Mouse (Mus musculus) heart, embryonic 15.5 days (tissue): Measurements from ENCODE around the gene Arhgap21. TPM values are rescaled to one million over a fixed set of nuclear protein-coding genes. Genes with fewer than 3 reads are reported as not detected.
A peak's percentile ranks its signal among the peaks of the same experiment; 100 is the strongest.

Experiments used
- ATAC-seq: fragments of 200-750 bp; cut with Nextera tagmentation; replicated peaks from 2 replicates; pipeline ENCODE4 v1.8.0; 2017; ENCODE audit warnings: low read depth, moderate TSS enrichment; ENCODE audit not compliant: insufficient number of reproducible peaks, insufficient read depth, low FRiP score
- H3K27ac ChIP-seq: fragments of 300-500 bp; sonication (generic); 2 replicates; pipeline ENCODE4 v1.5.1; 2015; ENCODE audit warnings: mild to moderate bottlenecking, inconsistent platforms
- H3K27me3 ChIP-seq: fragments of 300-500 bp; sonication (generic); 2 replicates; pipeline ENCODE4 v1.6.1; 2015; ENCODE audit warnings: inconsistent platforms
- H3K36me3 ChIP-seq: fragments of 300-500 bp; sonication (generic); 2 replicates; pipeline ENCODE4 v1.6.1; 2015; ENCODE audit warnings: mild to moderate bottlenecking, inconsistent platforms
- H3K4me1 ChIP-seq: fragments of 300-500 bp; sonication (generic); replicated peaks from 2 replicates; pipeline ENCODE4 v1.6.1; 2015; ENCODE audit warnings: inconsistent platforms
- H3K4me2 ChIP-seq: fragments of 300-500 bp; sonication (generic); 2 replicates; pipeline ENCODE4 v1.6.1; 2015; ENCODE audit warnings: inconsistent platforms, mild to moderate bottlenecking, moderate library complexity
- H3K4me3 ChIP-seq: fragments of 300-500 bp; sonication (generic); 2 replicates; pipeline ENCODE4 v1.5.1; 2015; ENCODE audit warnings: mild to moderate bottlenecking, inconsistent platforms
- H3K9ac ChIP-seq: fragments of 300-500 bp; sonication (generic); 2 replicates; pipeline ENCODE4 v1.6.1; 2015; ENCODE audit warnings: mild to moderate bottlenecking, inconsistent platforms
- H3K9me3 ChIP-seq: fragments of 300-500 bp; sonication (generic); replicated peaks from 2 replicates; pipeline ENCODE4 v1.6.1; 2016; ENCODE audit warnings: inconsistent platforms
- WGBS: fragments of 180-500 bp; shearing (Covaris S2); methylation state at CpG from one replicate; pipeline ENCODE4 v1.1.7; 2015; ENCODE audit warnings: mixed read lengths; 5-methylcytosine and 5-hydroxymethylcytosine counted together
- polyA plus RNA-seq: library from polyadenylated mRNA; unstranded; fragments of >200 nt; fragmentation: Nextera tagmentation; extraction: Ambion mirVana; gene quantifications from 2 replicates; pipeline ENCODE4 v1.2.1, GENCODE M21; 2015

Gene Arhgap21
- polyA plus RNA-seq, 1 experiment from 2014 or later = 17.2 TPM

GRCm38 (mm10) chr2:20965361-20965760 is 3.3 kb downstream of the Arhgap21 start:
- H3K4me2 ChIP-seq = peak overlapping the region; percentile 75
- no peaks in the 10 kb centered on the region for H3K9me3 ChIP-seq
- ATAC-seq = no peak
- 73% methylated on average over 3 of the region's 3 CpGs for WGBS
- no peak overlapping the region for H3K27ac ChIP-seq
- H3K27me3 ChIP-seq = no peaks in the 10 kb centered on the region
- H3K4me1 ChIP-seq = peaks cover 45% of the 10 kb centered on the region
- H3K9ac ChIP-seq = no peak overlapping the region
- no peaks in the 10 kb centered on the region for H3K36me3 ChIP-seq
- peak overlapping the region; percentile 97 for H3K4me3 ChIP-seq

- H3K36me3 ChIP-seq = no peaks in the 10 kb centered on the region
- H3K27ac ChIP-seq = no peak overlapping the region
- no peaks in the 10 kb centered on the region for H3K9me3 ChIP-seq
- 0 out of 2 replicates have a peak overlapping the region, but pooled peaks have one; percentile 9 for H3K4me3 ChIP-seq
- H3K4me1 ChIP-seq = peaks cover 38% of the 10 kb centered on the region
- peak overlapping the region; percentile 37 for H3K4me2 ChIP-seq
- H3K27me3 ChIP-seq = no peaks in the 10 kb centered on the region
- no peak overlapping the region for H3K9ac ChIP-seq
- no peak for ATAC-seq
Observed at GRCm38 (mm10) chr2:20964461-20964860, 4.2 kb downstream of the Arhgap21 start.

GRCm38 (mm10) chr2:20963226-20963805 is 5.4 kb downstream of the Arhgap21 start:
- H3K4me3 ChIP-seq = peak overlapping the region; percentile 6; the same call in 1 of the 2 replicates
- peak overlapping the region; percentile 28; the same call in 1 of the 2 replicates for H3K9ac ChIP-seq
- H3K27ac ChIP-seq = peak overlapping the region; percentile 71
- peaks cover 42% of the 10 kb centered on the region for H3K4me1 ChIP-seq
- WGBS = 31% methylated on average over 5 of the region's 5 CpGs
- H3K27me3 ChIP-seq = no peaks in the 10 kb centered on the region
- H3K4me2 ChIP-seq = peak overlapping the region; percentile 39
- H3K36me3 ChIP-seq = no peaks in the 10 kb centered on the region
- ATAC-seq = no peak
- no peaks in the 10 kb centered on the region for H3K9me3 ChIP-seq

- Histone ChIP-seq H3K9me3 (no peaks in the 10 kb centered on the region), H3K4me2 (peak overlapping the region; percentile 40), H3K27me3 (no peaks in the 10 kb centered on the region), H3K9ac (0 out of 2 replicates have a peak overlapping the region, but pooled peaks have one; percentile 15), H3K4me3 (no peak overlapping the region), H3K36me3 (no peaks in the 10 kb centered on the region; the same call in 1 of the 2 replicates), H3K4me1 (peaks cover 42% of the 10 kb centered on the region), H3K27ac (peak overlapping the region; percentile 71)
- WGBS = 25% methylated on average over 2 of the region's 2 CpGs
- no peak; the same call in 1 of the 2 replicates for ATAC-seq
Observed at GRCm38 (mm10) chr2:20962284-20962683, 6.4 kb downstream of the Arhgap21 start.

GRCm38 (mm10) chr2:20961825-20962224 is 6.9 kb downstream of the Arhgap21 start:
- no peaks in the 10 kb centered on the region for H3K9me3 ChIP-seq
- peaks cover 43% of the 10 kb centered on the region for H3K4me1 ChIP-seq
- 38% methylated on average over 6 of the region's 6 CpGs for WGBS
- peak overlapping the region; percentile 71 for H3K27ac ChIP-seq
- H3K4me2 ChIP-seq = peak overlapping the region; percentile 40
- no peak overlapping the region for H3K4me3 ChIP-seq
- H3K9ac ChIP-seq = 0 out of 2 replicates have a peak overlapping the region, but pooled peaks have one; percentile 15
- no peaks in the 10 kb centered on the region for H3K27me3 ChIP-seq
- H3K36me3 ChIP-seq = no peaks in the 10 kb centered on the region; the same call in 1 of the 2 replicates
- no peak for ATAC-seq

GRCm38 (mm10) chr2:20961295-20961694 is 7.4 kb downstream of the Arhgap21 start:
- Histone ChIP-seq H3K4me3 (no peak overlapping the region), H3K9ac (no peak overlapping the region), H3K36me3 (no peaks in the 10 kb centered on the region; the same call in 1 of the 2 replicates), H3K9me3 (no peaks in the 10 kb centered on the region), H3K4me1 (peaks cover 46% of the 10 kb centered on the region), H3K4me2 (no peak overlapping the region), H3K27me3 (no peaks in the 10 kb centered on the region), H3K27ac (no peak overlapping the region)
- ATAC-seq = no peak
- 59% methylated on average over 8 of the region's 8 CpGs for WGBS

GRCm38 (mm10) chr2:20960668-20961035 is 8.0 kb downstream of the Arhgap21 start:
- H3K4me3 ChIP-seq = no peak overlapping the region
- no peaks in the 10 kb centered on the region for H3K27me3 ChIP-seq
- H3K9ac ChIP-seq = no peak overlapping the region
- H3K9me3 ChIP-seq = no peaks in the 10 kb centered on the region
- no peak for ATAC-seq
- 0 out of 2 replicates have a peak overlapping the region, but pooled peaks have one; percentile 4 for H3K4me2 ChIP-seq
- no peaks in the 10 kb centered on the region; the same call in 1 of the 2 replicates for H3K36me3 ChIP-seq
- 61% methylated on average over 8 of the region's 8 CpGs for WGBS
- H3K4me1 ChIP-seq = peaks cover 45% of the 10 kb centered on the region
- no peak overlapping the region for H3K27ac ChIP-seq

- H3K27ac ChIP-seq = no peak overlapping the region
- H3K27me3 ChIP-seq = no peaks in the 10 kb centered on the region
- H3K4me2 ChIP-seq = no peak overlapping the region
- no peak overlapping the region for H3K4me3 ChIP-seq
- no peaks in the 10 kb centered on the region for H3K9me3 ChIP-seq
- H3K4me1 ChIP-seq = peaks cover 44% of the 10 kb centered on the region
- WGBS = 70% methylated on average over 9 of the region's 9 CpGs
- ATAC-seq = no peak
- no peaks in the 10 kb centered on the region; the same call in 1 of the 2 replicates for H3K36me3 ChIP-seq
- no peak overlapping the region for H3K9ac ChIP-seq
Observed at GRCm38 (mm10) chr2:20959906-20960667, 8.6 kb downstream of the Arhgap21 start.

- Histone ChIP-seq H3K4me3 (no peak overlapping the region), H3K4me2 (no peak overlapping the region), H3K4me1 (peaks cover 40% of the 10 kb centered on the region), H3K27ac (no peak overlapping the region), H3K9ac (no peak overlapping the region), H3K36me3 (no peaks in the 10 kb centered on the region; the same call in 1 of the 2 replicates), H3K27me3 (no peaks in the 10 kb centered on the region), H3K9me3 (no peaks in the 10 kb centered on the region)
- no peak for ATAC-seq
- WGBS = 43% methylated on average over 2 of the region's 2 CpGs
Observed at GRCm38 (mm10) chr2:20959045-20959444, 9.6 kb downstream of the Arhgap21 start.

GRCm38 (mm10) chr2:20957995-20958394 is 10.7 kb downstream of the Arhgap21 start:
- 80% methylated on average over 1 of the region's 1 CpGs for WGBS
- H3K4me3 ChIP-seq = no peak overlapping the region

GRCm38 (mm10) chr2:20956716-20957115 is 12.0 kb downstream of the Arhgap21 start:
- ATAC-seq = no peak
- H3K4me3 ChIP-seq = no peak overlapping the region
- no peak overlapping the region for H3K4me2 ChIP-seq
- 74% methylated on average over 5 of the region's 5 CpGs for WGBS
- no peak overlapping the region for H3K27ac ChIP-seq
- H3K9ac ChIP-seq = no peak overlapping the region
- H3K4me1 ChIP-seq = peaks cover 19% of the 10 kb centered on the region
- H3K9me3 ChIP-seq = no peaks in the 10 kb centered on the region
- H3K36me3 ChIP-seq = no peaks in the 10 kb centered on the region; the same call in 1 of the 2 replicates
- H3K27me3 ChIP-seq = no peaks in the 10 kb centered on the region

More at GRCm38 (mm10) chr2:20957995-20958394, 10.7 kb downstream of the Arhgap21 start:
- peaks cover 31% of the 10 kb centered on the region for H3K4me1 ChIP-seq
- H3K27me3 ChIP-seq = no peaks in the 10 kb centered on the region
- H3K27ac ChIP-seq = no peak overlapping the region
- no peaks in the 10 kb centered on the region; the same call in 1 of the 2 replicates for H3K36me3 ChIP-seq
- ATAC-seq = no peak
- no peak overlapping the region for H3K4me2 ChIP-seq
- H3K9me3 ChIP-seq = no peaks in the 10 kb centered on the region
- H3K9ac ChIP-seq = no peak overlapping the region
